Mouse (Mus musculus) forelimb bud, embryonic 11.5 days (tissue): ENCODE results near the gene Rccd1.

Source experiments
- DNase-seq: peaks from one replicate; pipeline ENCODE4 v3.0.0-alpha.2; 2012; ENCODE audit warnings: low read depth, low spot score

The Rccd1 gene

DNA sequence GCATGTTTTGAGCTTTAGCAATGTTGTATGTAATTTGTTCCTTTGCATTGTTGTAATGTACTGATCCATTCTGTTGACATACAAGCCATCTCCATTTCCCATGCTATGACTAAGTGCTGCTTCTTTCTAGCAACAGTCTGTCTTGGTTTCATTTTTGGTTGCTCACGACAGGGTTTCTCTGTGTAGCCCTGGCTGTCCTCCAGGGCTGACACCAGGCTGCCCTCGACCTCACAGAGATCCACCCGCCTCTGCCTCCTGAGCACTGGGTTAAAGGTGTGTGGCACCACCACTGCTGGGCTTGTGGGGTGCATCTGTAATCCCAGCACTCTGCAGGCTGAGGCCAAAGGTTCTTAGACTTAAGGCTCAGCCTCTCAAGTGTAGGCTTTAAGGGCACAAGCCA is 24.7 kb downstream of the Rccd1 start:
- no peak for DNase-seq

DNA sequence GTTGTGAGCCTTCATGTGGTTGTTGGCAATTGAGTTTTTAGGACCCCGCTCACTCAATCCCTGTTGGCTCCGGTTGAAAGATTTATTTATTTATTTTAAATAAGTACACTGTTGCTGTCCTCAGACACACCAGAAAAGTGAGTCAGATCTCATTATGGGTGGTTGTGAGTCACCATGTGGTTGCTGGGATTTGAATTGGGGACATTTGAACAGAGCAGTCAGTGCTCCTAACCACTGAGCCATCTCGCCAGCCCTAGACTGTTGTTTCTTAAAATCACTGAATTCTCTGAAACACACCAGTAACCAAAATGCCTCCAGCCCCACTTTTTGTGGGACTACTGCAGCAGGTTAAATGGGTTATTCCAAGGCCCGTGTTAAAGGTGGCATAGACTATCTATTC is 25.5 kb downstream of the Rccd1 start:
- DNase-seq: no peak

DNA sequence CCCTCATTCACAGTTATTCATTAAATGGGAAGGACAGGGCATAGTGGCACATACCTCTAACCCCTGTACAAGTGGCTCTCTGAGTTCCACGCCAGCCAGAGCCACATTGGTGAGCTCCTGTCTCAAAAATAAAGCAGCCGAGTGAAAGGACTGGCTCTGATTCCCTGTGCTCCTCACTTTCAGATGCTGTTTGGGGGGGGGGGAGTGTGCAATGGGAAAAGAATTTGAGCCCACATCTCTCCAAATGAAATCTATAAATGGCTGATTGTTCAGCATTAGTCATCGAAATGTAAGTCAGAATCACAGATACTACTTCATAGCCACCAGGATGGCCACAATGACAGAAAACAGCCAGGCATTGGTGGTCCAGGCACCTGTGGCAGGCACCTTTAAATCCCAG is 27.2 kb downstream of the Rccd1 start:
- DNase-seq: no peak

DNA sequence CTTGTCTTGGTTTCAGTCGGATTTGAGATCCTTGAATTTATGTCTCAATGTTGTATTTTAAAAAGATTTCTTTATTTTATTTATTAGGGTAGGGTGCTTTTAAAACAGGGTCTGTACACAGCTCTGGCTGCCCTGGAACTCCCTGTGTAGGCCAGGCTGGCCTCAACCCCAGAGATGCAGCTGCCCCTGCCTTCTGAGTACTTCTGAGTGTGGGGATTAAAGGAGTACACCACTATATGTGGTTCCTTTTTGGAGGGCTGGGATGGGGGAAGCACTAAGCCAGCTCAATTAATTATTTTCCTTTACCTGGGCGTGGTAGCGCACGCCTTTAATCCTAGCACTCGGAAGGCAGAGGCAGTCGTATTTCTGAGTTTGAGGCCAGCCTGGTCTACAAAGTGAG is 27.8 kb downstream of the Rccd1 start:
- no peak for DNase-seq

DNA sequence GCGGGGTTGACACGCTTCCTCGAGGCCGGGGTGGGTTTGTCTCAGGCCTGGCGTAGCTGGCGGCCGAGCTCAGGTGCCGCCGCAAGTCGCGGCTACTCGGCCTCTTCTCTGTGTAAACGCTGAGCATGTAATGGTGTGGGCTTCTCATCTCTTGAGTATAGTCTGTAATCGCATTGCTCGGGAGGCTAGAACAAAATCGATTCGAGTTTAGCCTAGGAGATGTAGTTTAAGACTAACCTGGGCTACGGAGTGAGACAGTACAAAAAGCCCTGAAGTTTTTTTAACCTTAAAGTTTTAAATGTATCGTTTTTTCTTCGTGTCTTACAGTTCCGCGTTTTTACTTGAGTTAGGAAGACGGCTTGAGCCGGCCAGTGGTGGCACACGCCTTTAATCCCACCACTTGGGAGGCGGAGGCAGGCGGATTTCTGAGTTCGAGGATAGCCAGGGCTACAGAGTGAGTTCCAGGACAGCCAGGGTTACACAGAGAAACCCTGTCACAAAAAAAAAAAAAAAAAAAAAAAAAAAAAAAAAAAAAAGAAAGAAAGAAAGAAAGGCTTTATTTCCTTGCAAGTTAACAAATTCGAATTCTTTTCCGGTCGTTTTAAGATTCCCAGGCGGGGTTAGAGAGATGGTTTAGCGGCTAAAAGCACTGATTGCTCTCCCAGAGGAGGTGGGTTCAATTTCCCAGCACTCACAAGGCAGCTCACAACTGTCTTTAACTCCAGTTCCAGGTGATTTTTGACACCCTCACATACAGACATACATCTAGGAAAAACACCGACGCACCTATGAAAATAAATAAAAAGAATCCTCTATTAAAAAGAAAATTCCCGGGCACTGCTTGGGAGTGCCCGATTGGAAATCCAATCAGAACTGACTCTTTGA is 29.2 kb downstream of the Rccd1 start:
- DNase-seq: peak; percentile 24

DNA sequence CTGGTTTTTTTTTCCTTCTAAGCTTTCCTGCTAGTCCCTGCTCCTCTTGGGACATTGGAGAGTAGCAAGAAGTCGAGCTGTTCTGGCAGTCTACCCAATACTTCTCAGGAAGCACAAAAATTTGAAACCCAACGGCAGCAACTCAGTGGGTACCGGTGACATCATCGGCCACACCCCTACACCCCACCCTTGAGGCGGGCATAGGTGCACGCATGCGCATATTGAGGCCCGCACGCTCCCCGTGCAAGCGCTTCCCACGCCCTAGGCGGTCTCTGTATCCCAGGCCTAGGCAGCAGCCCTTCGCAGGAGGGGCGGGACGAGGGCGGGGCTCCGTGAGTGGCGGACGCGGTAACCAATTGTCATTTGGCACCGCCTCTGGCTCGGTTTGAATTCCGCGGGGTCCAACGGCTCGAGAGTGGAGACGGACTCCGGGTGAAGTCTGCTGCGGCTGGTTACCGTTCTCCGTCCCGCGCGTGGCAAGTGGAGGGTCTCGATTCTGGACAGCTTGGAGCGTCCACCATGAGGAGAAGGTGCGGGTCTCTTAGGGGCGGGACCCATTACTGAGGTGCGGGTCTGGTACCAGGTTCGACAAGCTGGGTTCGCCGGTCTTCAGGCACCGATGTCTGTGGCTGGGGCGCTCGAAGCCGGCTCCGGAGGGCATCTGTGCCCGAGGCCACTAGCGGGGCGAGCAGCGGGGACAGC is 30.0 kb downstream of the Rccd1 start, which contains the start of gene Prc1:
TSS of gene Prc1 (plus strand) at position 389 of the 702 bp plus-strand sequence.
- DNase-seq: peak; percentile 98

DNA sequence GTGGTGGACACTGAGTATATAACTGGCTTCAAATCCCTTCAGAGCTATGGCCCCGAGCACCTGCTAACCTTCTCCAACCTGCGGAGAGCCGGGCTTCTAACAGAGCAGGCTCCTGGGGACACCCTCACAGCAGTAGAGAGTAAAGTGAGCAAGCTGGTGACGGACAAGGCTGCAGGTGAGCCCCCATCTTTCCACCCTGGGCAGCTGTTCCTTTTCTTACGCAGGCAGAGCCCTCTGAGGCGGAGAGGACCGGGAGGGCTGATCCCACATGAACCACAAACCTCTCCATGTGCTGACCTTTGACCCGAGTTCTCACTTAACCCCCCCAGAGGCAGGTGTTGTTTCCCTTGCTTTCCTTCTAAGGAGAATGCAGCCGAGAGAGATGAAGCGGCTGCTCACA is 36.5 kb downstream of the Rccd1 start:
- no peak for DNase-seq

DNA sequence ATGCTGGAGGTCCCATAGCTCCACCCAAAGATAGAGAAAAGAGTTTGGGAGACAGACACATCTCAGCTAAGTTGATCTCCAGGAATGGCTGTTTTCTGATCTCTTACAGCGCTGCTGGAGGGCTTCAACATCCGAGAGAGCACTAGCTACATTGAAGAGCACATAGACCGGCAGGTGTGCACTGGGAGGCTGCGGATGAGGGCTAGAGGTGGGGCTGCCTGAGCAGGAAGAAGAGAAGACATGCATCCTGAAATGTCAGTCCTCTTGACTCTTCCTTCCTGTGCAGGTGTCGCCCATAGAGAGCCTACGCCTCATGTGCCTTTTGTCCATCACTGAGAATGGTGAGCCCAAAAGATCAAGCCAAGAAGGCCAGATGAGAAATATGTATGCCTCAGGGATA is 38.5 kb downstream of the Rccd1 start:
- no peak for DNase-seq

DNA sequence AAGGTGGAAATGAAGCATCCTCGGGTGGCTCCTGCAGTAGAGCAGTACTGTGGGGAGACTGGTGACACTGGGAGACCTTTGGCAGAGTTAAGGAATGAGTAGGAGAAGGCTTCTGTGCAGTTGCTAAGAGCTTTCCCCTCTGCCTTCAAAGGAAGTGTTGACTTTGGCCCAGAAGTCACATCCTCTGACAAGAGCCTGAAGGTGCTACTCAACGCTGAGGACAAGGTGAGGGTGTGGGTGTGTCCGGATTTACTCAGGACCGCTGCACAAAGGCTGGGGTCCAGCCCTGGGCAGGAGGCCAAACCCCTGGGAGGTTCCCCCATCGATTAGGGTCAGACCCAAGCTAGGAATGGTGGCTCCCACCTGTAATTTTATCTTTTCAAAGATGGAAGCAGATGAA is 39.9 kb downstream of the Rccd1 start:
- no peak for DNase-seq

DNA sequence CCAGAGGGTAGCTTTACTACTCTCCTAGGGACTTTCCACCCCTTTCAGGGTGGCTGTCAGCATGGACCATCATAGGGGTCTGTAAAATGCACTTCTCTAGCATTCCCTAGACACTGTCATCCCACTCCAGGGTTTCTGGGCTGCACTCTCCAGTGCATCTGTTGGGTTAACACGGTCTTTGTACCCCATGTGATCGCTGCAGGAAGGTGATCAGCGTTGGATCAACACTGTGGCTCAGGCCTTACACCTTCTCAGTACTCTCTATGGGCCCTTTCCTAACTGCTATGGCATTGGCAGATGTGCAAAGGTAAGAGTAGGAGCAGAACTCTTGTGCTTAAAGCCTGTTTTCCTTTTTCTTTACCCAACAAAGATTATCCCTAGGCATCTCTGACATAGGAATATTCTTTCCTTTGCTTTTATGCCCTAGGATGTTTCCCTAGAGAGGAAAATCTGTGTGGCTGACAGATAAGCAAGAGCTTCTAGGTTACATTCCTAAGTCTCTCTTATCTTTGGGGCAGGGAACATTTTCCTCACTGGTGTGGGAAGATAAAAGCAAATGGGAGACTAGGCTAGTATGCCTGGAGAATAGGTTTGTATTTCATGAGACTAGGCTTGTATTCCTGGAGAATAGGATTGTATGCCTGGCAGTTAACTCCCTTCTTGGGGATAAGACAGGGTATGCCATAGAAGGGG is 40.9 kb downstream of the Rccd1 start:
- no peak for DNase-seq

DNA sequence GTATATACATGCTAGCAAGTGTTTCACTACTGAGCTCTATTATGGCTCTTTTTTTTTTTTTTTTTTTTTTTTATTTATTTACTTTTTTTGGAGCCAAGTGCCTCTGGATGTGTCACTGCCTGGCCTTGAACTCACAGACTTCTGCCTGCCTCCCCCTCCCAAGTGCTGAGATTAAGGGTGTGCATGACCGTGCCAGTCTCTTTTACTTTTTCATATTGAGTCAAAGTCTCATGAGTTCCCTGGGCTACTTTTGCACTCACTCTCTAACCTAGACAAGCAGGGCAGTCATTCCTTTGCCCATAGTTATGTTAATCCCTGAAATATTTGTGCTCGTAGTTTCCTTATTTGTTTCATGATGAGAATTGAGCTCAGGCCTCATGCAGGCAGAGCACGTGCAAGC is 42.6 kb downstream of the Rccd1 start:
- no peak for DNase-seq

DNA sequence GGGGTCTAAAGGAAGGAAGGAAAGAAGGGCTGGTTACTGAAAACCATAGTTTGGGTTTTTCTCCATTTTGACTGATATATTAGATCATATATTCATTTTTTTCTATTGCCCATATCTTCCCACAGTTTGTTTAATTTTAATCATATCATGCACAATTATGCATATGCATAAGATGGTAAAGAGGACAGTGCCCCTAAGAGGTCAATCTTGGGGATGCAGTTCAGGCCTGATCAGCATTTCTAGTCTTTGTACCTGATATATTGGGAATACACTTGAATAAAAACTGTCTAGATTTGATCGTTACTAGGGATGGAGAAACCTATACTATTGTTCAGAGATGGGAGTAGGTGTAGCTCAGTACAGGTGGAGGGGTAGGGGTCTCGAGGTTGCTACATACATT is 43.3 kb downstream of the Rccd1 start:
- DNase-seq: no peak

DNA sequence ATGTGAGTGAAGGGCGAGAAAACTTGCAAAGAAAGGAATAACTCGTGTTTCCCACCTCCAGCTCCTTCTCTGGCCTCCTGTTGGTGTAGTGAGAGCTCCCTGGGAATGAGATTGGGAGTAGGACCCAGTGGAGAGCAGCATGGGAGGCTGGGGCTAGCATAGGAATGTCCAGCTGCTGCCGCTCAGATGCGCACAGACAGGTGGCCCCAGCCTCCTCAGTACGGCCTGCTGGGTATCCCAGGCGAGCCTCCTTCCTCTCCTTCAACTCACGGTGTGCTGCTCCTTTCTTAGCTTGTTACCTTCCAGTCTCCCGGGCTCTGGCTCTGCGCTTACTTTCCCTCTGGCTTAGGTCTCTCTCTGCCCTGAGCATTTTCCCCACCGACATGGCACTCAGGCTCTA is 44.2 kb downstream of the Rccd1 start:
- no peak for DNase-seq

DNA sequence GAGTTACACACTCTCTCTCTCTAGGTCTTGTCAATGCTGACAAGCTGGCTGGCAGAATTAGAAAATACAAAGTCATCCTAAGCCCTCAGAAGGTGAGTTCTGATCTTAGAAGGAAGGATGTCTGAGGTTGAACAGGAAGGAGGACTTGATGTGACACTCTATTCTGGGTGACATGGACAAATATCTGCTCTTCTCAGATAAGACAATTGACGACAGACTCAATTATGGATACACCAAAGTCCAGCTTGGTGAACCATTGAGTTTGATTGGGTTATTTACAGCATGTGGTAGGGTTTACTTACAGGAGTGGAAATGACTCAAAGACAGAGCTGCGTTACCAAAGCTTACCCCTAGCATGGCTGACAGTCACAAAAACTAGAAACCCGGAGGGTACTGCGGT is 47.9 kb downstream of the Rccd1 start:
- DNase-seq: no peak

DNA sequence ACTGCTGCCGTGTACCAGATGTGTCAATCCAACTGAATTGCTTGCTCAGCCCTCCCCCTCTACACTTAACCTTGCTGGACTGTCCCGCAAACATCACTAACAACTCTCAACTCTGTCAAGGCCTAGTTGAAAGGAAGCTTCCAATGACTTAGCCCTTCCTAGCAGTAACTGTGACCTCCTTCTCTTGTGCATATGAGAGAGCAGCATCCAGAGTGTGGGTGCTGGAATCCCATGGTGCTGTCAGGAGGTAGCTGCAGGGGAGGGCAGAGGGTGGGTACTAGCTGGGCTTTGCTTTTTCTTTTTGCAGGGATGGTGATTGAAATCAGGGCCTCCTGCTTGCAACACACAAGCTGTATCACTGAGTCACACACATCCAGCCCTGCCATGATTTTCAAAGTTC is 50.8 kb downstream of the Rccd1 start:
- no peak for DNase-seq

DNA sequence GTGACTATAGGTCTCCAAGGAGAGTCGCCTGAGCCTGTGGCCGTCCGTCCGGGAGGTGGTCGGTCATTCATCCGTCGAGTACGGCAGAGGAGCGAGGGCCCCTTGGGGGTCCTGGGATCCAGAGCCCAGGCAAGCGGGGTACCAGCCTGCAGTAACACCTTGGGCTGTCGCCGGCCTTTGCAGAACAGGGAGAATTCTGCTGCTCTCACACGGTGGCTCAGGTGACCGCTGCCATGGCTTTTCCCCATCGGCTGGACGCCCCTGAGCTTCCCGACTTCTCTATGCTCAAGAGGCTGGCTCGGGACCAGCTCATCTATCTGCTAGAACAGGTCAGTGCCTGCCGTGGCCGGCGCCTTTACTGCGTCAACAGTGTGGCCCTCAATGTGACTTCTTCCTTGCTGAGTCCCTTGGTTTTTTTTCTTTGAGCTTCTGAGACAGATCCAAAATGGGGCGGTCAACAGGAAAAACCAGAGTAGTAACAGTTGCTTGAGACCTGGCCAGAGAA is 54.5 kb downstream of the Rccd1 start:
- no peak for DNase-seq

DNA sequence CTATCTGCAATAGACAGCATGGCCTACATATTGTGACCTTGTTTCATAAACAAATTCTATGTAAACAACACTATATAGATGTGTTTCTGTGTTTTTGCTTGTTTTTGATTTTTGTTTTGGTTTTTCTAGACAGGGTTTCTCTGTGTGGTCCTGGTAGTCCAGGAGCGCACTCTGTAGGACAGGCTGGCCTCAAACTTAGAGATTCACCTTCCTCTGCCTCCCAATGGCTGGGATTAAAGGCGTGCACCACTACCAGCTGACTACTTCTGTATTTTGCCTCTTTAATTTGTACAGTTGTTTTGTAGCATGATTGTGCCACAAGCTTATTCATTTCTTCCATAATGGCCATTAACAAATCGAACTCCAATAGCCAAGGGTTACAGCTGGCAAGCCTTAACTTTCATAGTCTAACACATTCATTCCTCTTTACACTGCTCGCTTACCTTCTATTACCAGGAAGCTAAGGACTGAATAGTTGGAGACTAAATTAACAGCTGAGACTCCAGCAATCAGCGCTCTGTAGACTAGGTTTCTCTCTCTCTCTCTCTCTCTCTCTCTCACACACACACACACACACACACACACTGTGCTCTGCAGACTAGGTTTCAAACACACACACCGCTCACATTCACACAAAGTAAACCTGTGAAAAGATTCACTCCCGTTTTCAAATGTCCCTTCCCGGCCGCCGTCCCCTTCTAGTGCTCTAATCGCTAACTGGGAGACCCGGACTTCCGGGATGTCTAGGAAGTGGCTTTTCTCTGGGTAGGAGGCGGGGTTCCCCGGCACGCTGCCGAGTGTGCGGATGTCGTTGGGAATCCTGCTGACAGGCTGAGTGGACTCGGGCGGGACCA is 55.1 kb downstream of the Rccd1 start, which contains the start of gene Vps33b:
TSS of gene Vps33b (plus strand) at position 753 of the 854 bp plus-strand sequence.
- DNase-seq: peak; percentile 91

DNA sequence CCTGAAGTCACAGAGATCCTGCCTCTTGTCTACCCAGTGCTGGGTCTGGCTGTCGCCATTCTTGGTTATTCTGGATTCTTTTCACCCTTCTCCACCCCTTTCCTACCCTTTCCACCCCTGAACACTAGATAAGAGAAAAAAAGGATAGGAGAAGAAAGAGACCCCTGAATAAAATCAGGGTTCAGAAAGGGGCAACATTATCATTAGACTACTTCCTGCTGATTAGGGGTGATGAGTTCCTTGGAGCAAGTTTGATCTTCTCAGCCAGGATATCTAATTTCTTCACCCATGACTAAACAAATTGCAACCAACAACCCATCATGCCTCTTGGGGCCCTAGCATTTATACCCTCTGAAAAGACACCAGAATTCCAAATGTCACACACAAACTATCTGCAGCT is 56.5 kb downstream of the Rccd1 start:
- no peak for DNase-seq

DNA sequence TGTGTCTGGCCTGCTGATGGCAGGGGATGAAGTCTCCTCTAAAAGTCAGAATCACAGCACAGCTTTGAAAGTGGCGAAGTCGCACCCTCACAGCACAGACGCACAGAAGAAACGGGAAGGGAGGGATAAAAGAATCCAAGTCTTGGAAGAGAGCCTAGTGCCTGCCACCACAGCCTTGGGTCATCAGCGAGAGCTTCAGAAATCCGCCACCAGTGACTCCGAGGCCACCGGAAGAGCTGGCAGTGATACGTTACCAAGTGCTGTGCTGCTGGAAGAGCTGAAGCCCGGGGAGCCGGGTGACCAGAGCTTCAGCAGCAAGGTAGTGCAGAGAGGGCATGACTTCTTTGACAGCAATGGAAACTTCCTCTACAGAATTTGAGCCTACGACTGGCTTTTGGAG is 59.6 kb downstream of the Rccd1 start:
- DNase-seq: no peak

DNA sequence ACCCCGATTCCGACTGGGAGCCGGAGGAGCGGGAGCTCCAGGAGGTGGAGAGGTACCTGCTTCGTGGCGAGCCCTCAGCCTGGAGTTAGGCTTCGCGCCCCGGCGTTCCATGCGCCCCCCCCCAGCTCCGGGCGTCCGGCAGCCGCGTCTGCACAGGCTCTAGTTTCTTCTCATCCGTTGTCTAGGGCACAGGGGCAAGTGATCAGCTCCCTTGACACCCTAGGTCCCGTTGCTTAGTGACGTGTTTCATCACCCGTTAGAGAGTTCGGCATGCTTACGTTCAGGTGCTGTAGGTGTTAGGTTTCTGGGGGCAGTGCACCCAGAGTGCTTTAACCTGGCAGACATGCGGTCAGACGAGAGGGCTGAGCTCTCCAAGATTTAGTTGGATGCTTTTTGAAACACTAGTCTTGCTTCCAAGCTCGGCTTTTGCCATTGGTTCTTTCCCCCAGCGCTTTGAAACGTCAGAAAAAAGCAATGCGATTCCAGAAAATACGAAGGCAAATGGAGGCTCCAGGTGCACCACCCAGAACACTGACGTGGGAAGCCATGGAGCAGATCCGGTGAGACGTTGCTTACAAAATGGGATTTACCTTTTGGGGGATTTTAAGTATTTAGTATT is 62.8 kb downstream of the Rccd1 start:
- DNase-seq: peak; percentile 28
